Mouse (Mus musculus) liver, embryonic 14.5 days (tissue): ENCODE measurements at regions not wholly inside any gene's neighbourhood (a gene's known extent, or its start where the extent isn't known, plus 50 kb on each side); places are given as distances from the start of the nearest gene placed in this dataset.

Source experiments
- CTCF ChIP-seq: IDR thresholded peaks from 2 replicates; pipeline ENCODE4 v1.5.1; 2016; ENCODE audit warnings: antibody characterized with exemption, low read depth, control low read depth
- EP300 ChIP-seq: IDR thresholded peaks from 2 replicates; pipeline ENCODE4 v1.6.1; 2016; ENCODE audit warnings: antibody characterized with exemption, low read depth

DNA sequence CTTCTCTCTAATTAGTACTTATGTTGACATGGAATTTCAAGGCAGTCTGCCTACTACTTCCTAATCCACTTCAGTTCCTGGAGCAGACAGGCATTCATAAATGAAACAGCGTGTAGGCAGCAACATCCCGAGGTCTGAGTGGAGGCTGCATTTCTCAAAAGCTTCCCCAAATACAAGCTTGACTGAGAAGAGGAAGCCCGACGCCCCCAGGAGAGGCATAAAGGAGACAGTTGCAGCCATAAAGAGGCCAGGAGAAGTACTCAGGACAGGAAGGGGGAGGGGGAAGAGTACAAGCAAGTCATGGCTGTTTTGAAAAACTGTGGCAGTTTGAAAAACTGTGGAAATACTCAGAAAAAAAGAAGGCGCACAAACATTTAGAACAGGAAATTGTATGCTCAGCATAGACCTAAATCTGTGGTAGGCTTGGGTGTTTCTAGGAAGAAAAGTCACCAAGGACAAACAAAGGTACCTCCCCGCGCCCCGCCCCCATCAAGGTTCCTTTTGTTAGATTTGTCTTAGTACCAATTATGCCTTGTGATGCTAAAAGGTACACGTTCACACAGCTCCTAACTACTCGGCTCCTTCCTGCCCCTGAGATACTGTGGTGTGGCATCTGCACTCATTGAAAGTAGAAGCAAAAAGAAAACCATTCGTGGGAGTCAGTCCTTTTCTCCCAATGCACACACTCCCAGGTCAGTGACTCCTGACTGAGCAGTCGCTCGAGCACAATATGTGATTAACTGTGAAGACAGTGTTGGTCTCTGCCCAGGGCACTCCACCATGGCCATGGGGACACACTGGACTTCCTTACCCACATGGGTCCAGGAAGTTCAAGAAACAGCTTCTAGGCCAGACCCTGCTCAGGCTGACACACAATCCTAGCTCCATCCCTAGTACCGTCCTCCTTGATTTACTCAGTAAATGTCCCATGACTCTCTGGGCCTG, 89.7 kb upstream of the Intu start:
- TF ChIP-seq CTCF (no peak), EP300 (no peak)
